Mouse (Mus musculus) liver, embryonic 15.5 days (tissue): Measurements from ENCODE around the gene Ssx2ip. TPM values are rescaled to one million over a fixed set of nuclear protein-coding genes. Genes with fewer than 3 reads are reported as not detected.

Experiments used
- microRNA-seq: library from miRNA; unstranded; fragments of <30 nt; microRNA quantifications from one replicate; pipeline ENCODE4, GENCODE M21; 2016
- polyA plus RNA-seq: library from polyadenylated mRNA; unstranded; fragments of >200 nt; fragmentation: Nextera tagmentation; extraction: Ambion mirVana; gene quantifications from 2 replicates; pipeline ENCODE4 v1.2.1, GENCODE M21; 2015

Ssx2ip gene
- polyA plus RNA-seq, 1 experiment from 2014 or later: 81.7 TPM

Small RNA genes within 50 kb of the gene (microRNA-seq; reads per million reads assigned to microRNA genes)
- not detected for gene Gm22901

Other genes starting within 250 kb of the Ssx2ip start
- 0.03 TPM in 1 of 2 replicates, not detected in the other for gene Lpar3, start 183.7 kb upstream of the Ssx2ip start, polyA plus RNA-seq
- 5.3 and 5.4 TPM in 2 replicates for gene Ctbs, start 45.2 kb downstream of the Ssx2ip start, polyA plus RNA-seq
- gene Spata1, start 95.1 kb downstream of the Ssx2ip start, polyA plus RNA-seq: 0.96 and 1.3 TPM in 2 replicates
- gene Gng5, start 95.2 kb downstream of the Ssx2ip start, polyA plus RNA-seq: 458 and 540 TPM in 2 replicates
- 25.7 and 25.9 TPM in 2 replicates for gene Rpf1, start 116.8 kb downstream of the Ssx2ip start, polyA plus RNA-seq
- gene Uox, start 165.8 kb downstream of the Ssx2ip start, polyA plus RNA-seq: 30.4 and 56.2 TPM in 2 replicates
- 2.1 and 3.3 TPM in 2 replicates for gene Dnase2b, start 211.0 kb downstream of the Ssx2ip start, polyA plus RNA-seq
- not detected in 2 replicates for gene 4930503B20Rik, start 246.7 kb downstream of the Ssx2ip start, polyA plus RNA-seq